Mouse (Mus musculus): Measurements from ENCODE around the gene Slc5a3.

The Slc5a3 gene

DNA sequence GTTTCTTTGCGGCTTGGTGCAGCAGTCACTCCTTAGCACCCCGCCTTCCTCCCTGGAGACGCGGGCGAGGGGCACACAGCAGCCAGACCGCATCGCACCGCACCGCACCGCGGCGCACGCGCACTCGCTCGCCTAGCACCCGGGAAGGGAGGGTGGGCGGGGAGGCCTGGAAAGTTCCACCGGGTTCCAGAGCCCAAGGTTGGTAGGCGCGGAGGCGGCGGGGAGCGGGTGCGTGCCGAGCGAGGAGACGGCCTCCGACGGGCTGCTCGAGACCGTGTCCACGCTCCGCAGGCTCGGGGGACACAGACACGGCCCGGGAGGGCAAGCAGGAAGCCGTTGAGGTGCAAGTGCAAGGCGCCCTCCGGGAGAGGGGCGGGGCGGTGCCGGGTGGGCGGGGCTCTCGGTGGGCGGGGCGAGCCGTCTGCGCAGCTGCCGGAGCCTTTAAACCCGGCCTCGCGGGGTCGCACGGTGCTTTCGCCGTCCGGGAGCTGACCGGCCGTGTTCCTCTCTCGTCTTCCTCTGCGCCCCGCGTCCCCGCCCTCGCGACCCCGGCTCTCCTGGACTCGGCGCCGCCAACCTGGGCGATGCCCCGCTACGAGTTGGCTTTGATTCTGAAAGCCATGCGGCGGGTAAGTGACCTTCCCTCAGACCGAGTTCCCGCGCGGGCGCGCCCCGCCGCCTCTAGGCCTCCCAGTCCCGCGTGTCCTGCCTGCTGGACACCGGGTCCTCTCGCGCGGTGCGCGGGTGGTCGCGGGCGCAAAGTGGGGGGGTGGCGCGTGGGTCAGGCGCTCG is at the start of gene Slc5a3, which contains the start of the genes Mrps6 and Gm49711:
Slc5a3 (plus strand) TSS at position 471 of the 792 bp plus-strand sequence.
Mrps6 (plus strand) TSS at position 419 of the 792 bp plus-strand sequence.
Gm49711 (plus strand) TSS at position 465 of the 792 bp plus-strand sequence.
- peak; percentile 80 to 81 for DNase-seq (ENCODE audit: low spot score in 2 of 2)

DNA sequence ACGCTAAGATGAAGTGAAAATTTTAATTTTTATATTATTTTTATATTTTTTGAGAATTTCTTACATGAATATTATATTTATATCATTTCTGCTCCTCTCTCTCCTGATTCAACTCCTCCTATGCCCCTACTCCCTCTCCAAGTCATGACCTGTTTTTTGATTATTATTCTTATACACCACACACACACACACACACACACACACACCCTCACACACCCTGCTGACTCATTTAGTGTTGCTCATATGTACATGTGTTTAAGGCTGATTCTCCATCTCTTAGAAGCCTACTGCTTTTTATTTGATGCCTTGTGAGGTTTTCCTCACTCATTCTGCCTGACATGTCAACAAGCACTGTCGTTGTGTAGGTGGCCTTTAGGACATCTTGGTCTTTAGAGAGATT is 48.5 kb upstream of the Slc5a3 start:
- DNase-seq (ENCODE audit: low spot score in 2 of 2): no peak

DNA sequence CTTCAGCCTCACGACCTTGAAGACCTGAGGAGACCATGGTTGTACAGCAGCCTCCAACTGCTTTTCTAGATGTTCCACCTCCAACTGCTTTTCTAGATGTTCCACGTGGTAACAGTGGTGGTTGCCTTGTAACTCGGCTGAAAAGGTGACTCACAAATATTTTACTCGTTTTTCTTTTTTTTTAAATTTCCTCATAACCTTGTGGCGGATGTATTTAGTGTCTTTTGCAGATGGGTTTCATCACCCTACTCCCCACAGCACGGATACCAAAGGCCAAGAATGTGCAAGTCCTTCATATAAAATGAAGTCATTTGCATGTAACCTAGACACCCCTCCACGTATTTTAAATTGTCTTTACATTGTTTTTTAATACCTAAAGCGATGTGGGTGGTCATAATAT is 41.3 kb upstream of the Slc5a3 start:
- no peak for DNase-seq (ENCODE audit: low spot score in 2 of 2)

DNA sequence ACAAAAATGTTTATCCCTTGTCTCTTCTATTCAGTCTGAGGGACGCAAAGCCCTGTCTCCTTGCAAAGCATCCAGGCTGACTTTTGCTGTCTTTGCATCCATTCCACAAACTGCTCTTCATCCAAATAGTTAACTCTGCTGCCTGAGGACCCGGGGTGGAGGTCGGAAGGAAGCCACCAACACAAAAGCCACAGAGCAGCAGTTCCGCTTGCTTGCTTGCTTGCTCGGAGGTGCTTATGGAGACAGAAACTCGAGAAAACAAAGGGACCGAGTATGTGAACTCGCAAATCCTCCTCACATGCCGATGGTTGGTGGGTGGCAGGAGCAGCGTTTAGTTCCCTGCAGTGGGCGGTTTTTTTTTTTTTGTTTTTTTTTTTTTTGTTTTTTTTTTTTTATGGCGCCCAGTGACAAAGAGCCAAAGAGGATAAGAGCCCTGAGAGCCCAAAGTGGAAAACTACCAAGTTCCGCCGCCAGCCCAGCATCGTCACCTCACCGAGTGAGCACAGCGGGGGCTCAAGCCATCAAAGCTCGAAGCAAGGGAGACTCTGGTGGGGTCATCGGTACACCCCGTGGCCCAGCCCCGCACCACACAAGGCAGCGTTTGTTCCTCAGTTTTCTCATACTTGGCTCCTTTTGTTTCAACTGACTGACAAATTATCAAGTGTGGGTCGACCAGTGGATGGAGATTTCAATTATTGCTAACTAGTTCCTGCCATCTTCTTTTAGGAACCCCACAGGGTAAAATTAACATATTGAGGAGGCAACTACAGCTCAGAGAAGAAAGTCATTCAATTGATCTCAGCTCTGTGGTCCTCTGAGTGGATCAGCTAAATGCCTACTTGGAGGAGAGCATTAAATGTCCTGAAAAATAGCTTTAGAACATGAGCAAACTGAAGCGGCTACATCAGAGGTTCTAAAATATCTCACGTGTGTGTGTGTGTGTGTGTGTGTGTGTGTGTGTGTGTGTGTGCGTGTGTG is 38.7 kb upstream of the Slc5a3 start:
- no peak for DNase-seq (ENCODE audit: low spot score in 2 of 2)

DNA sequence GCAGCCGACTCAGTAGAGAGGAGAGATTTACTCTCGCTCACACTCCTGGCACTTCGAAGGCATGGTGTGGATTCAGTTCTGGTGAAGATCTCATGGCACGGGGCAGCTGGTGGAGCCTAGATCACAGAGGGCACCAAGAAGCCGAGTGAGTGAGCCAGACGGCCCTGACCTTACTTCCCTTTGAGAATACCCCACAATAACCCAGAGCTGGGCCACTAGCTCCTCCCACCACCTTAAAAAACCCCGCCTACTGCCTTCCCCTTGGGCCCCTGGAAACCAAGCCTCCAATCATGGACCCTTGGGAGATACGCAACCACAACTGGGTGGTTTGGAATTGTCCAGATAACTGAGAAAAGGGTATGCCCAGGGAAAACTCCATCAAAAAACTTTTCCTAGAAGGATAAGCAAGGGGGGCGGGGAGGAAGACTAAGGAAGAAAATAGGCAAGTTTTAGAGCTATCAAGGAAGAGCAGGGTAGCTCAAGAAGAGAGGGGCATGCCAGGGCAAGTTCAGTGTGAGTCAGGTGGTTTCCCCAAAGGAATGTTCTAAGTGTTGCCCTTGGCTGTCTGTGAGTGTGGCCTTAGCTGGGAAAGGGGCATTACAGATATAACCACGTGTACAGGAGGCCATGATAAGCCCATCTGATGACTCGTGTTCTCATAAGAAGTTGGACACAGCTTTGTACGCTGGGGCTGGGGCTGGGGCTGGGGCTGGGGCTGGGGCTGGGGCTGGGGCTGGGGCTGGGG is 36.3 kb upstream of the Slc5a3 start:
- DNase-seq (ENCODE audit: low spot score in 2 of 2): no peak

DNA sequence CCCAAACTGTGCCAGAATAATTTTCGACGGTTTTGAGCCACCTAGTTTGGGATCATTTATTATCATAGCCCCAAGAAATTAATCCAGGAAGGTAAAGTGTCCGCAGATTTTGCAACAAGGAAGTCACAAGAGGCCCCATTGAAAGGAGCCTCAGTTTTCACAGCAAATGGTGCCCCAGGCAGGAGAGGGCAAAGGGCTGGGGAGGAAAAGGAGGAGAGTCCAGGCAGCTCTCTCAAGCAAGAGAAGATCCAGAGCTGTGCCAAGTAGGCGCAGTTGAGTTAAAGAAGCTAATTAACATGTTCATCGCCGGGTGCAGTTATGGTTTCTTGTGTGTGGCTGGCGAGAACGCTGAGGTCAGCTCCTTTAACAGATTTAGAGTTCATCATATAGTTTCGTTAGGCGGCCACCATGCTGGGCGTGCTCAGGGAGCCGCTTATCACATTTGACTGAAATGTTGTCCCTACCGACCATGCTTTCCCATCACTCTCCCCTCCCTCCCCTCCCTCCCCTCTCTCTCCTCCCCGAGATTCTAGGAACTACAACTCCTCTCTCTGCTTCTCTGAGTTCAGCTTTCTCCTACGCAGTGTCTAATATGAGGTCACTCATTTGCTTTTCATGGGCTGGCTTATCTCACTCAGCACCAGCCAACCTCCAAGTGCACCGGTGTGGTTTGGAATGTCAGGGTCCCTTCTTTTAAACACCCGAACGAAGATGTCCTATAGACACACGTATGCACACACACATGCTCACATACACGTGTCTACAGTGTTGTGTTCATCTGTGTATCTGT is 35.4 kb upstream of the Slc5a3 start:
- DNase-seq (ENCODE audit: low spot score in 2 of 2): no peak

DNA sequence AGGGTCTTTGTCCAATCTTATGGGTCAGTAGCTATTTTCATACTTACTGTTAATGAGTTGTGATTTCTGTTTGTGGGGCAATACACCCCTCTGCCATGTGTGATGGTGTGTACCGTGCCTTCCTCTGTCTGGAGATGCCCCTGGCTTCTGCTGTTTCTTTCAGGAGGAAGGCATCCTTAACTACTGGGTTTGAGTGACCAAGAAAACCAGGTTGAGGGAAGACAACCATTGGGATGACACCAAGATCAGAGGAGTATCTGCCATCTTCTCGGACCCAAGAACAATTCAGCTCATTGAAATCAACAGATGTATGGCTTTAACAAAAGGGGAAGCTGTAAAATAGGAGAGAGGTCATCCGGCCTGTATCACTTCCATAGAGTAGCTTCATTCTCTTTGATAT is 24.8 kb upstream of the Slc5a3 start:
- no peak for DNase-seq (ENCODE audit: low spot score in 2 of 2)

DNA sequence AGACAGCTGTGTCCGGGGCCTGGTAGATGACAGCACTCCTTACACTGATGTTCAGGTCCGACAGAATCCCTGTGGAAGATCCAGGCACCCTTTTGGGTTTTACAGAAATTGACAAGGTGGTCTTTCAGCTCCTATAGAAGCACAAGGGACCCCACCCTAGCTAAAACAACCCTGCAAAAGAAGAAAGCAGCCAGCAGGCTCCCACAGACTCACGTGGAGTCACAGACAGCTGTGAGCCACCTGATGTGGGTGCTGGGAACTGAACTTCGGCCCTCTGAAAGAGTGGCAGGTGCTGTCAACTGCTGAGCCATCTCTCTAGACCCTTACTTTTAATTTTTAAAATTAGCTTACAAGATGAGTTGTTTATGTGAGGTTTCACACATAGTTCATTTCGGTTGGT is 23.4 kb upstream of the Slc5a3 start:
- no peak for DNase-seq (ENCODE audit: low spot score in 2 of 2)

DNA sequence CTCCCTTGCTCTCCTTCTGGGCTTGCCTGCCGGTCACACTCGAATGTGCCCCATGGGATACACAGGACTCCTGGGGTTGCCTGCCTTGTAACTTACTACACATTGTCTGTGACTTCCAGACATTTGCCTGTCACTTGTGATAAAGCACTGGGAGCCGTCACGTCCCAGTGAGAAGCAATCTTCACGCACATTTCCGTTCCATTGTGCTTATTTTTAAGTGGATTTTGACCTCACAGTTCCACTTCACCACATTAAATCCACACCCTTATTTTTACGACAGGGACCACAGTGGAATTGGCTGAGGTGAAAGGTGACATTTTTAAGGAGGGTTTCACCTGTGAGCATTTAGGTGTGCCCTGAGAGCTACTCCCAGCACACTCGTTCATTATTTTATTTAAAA is 21.4 kb upstream of the Slc5a3 start:
- DNase-seq (ENCODE audit: low spot score in 2 of 2): no peak

DNA sequence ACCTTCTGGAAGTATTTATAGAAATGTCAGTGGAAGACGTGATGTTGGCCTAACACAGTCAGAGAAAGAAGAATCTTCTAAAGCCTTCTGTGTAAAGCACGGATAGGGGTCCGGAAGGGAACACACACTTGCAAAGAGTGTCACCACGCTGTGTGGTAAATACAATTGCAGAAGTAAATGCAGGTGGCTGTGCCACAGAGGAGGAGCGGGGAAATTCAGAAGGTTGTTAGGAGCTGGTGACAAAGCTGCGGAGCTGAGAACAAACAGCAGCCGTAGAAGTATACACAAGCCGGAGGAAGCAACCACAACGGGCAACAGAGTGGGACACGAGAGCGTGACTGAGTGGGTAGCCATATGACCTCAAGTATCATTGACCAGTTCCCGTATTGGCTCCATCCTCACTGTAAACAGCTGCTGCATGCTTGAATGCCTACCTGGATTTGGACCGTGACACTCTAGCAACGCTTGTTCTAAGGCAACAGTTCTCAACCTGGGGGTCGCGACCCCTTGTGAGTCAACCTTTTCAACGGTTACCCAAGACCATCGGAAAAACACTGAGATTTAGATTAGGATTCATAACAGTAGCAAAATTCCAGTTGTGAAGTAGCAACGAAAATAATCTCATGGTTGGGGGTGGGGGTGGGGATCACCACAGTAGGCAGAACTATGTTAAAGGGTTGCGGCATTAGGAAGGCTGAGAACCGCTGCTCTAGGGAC is 20.1 kb upstream of the Slc5a3 start:
- no peak for DNase-seq (ENCODE audit: low spot score in 2 of 2)

DNA sequence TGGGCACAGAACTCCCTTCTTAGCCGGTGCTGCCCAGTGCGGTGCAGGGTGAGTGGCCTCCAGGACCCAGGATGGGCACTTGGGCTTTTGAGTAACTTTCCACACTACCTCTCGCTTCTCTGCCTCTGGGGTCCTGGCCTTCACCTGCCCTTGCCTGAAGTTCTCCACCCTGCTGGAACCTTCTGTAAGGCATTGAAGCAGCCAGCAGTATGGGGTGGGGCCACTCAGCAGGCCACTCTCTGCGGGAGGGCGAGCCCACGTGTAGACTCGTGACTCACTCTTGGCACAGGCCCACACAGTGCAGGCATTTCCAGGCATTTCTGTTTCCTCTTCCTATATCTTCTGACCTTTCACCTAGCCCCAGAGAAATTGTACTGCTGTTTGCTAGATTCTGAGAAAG is 18.7 kb upstream of the Slc5a3 start:
- no peak for DNase-seq (ENCODE audit: low spot score in 2 of 2)

DNA sequence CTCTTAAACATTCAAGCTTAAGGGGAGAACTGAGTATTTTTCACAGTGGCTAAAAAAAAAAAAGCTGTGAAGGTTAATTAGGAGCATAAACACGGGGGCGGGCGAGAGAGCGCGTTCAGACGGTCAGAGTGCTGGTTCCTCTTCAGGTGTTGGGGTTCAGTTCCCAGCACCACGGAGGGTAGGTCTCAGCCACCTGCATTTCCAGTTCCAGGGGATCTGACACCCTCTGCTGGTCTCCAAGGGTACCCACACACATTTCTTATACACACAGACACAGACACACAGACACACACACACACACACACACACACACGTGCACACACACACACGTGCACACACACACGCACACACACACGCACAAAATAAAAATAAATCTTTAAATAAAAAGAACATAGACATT is 18.2 kb upstream of the Slc5a3 start:
- DNase-seq (ENCODE audit: low spot score in 2 of 2): no peak

DNA sequence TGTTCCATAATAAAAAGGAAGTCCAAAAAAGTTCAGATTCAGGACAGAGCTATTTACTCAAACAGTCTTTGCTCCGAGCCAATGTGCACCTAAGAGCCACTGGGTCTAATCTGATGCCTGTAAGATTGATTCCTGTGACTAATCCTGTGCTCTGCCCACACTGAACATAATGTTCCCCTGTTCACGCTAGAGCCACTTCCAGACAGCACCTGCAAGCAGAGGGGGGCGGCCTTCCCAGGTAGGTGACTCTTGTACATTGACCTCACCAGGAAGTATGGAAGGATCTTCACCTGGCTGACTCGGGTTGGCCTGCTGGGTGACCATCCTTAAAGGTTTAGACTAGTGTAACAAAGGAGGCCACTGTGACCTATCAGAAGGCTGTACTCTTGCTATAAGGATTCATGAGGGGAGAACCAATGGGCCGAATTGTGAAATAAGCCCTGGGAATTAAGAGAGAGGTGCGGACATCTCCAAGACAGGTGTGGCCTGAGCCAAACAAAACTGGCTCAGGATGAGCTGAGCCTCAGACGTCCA is 6.3 kb upstream of the Slc5a3 start:
- DNase-seq (ENCODE audit: low spot score in 2 of 2): no peak

DNA sequence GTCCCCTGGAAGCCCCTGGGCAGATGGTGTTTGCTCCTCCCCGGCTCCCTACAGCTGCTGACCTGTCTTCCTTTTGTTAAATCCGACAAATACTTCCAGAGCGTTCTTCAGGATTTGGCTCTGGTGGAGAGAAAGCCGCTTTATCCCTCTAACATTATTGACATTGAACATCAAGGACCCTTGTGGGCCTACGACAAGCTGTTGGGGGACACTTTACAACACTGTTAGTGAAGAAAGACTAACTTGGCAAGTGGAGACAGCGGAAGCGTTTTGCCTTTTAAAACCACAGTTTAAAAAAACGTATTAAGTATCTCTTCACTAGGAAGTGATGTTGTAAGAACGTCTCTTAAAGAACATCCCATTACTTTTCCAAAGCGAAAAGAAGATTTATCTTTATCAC is 5.6 kb upstream of the Slc5a3 start:
- DNase-seq (ENCODE audit: low spot score in 2 of 2): no peak

DNA sequence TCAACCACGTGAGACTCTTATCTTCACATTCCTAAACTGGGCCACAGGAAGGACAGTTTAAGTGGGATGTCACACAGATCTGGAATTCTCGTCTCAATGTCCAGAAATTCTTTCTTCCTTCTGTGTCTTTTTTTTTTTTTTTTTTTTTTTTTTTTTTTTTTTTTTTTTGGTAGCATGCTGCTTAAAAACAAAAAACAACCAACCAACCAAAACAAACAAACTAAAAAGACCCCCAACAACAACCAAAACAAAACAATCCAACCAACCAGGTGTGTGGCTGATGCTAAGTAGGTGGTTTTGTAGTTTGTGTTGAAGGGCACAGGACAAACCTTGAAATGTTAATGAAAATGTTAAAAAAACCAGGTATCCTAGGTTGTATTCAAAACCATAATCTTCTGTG is 1.4 kb upstream of the Slc5a3 start:
- no peak for DNase-seq (ENCODE audit: low spot score in 2 of 2)

DNA sequence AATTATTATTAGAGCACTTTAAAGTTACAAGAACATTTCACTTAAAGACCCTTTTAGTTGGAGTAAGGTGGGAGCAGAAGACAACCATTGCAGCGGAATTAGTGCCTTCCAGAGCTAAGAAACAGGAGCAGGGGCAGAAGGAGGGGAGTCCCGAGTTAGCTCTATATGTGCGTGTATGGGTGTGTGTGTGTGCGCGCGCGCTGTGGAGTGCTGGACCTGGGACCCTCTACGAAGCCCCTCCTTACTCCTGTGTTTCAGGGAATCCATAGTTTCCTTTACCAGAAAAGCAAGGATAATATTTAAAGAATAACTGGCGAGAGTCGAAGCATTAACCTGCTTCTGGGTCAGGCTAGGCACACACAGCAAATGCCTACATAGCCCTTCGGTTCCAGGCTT is 668 bp upstream of the Slc5a3 start:
- DNase-seq (ENCODE audit: low spot score in 2 of 2): peak in 1 of 2 experiments; percentile 6

DNA sequence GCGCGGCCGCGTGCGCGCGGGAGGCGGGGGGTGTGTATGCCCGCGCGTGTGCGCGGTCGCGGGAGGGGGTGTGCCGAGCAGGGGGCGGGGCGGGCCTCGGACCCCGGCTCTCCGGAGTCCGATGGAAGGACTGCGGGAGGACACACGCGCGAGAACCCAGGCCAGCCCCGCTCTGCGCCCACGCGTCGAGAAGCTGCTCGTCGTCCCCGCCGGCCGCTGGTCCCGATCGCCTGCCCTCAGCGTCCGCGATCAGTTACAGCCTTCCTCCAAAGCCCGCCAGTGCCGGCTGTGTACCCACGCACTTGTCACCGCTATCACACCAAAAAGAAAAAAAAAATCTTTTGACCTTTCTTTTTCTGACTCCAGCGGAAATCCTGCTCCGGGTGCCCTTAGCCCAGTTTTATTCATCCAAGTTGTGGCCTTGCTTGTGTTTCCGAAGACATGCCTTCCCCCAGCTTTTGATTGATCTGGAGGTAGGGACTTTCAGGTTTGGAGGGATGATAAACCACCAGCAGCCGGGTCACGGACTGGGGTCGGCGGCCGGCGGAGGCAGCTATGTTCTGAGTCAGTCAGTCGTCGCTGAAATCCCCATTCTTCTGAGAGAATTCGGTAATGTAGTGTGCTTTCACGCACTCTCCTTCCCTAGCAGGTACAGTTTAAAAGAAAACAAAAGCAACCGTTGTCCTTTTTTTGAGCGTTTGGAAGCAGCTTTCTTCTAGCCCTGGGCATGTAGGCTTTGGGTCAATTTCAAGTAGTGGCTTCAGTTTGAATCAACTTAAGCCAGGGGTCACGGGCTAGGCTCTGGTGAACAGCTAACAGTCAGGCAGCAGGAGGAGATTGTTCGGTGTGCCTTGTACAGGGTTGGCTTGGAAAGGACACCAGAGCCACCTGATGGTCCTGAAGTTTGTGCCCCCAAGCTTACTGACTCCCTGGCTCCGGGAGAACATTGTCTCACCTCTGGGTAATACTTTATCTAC is 810 bp downstream of the Slc5a3 start:
- peak in 1 of 2 experiments; percentile 9 for DNase-seq (ENCODE audit: low spot score in 2 of 2)

DNA sequence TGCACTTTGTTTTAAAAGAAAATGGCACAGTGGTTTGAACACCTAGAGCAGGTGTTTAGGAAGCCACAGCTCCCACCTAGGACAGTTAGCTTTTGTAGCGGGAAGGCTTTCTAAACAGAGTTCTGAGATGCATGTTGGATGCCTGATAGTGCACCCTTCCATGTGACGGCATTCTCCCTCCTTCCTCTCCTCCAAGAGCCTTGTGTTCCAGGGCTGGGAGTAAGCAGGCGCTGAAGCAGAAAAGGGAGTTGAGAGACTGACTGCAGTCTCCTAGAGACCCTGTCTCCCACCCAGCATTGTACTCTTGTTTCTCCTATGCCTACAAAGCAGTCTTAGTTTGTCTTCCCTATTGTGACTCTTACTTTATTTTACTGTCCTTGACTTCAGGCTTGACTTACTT is 2.1 kb downstream of the Slc5a3 start:
- no peak for DNase-seq (ENCODE audit: low spot score in 2 of 2)

DNA sequence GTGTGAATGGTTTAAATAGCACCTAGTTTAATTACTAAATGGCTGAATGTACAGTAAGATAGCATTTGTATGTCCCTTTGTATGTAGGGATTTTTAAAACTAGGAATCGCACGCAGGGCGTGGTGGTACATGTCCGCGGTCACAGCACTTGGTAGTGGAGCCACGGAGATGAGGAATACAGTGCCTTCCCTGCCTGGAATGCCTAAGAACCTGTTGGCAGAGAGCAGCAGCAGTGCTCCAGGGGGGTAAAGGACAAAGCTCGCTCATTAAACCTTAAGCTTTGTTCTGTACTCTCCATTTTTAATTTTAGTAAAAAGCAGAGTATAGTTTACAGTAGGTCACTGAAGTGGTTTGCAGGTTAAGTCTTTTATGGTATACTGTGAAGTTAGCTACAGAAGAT is 3.5 kb downstream of the Slc5a3 start:
- no peak for DNase-seq (ENCODE audit: low spot score in 2 of 2)

Data from right cerebral cortex, postnatal 36 days (tissue).